Mouse (Mus musculus): ENCODE measurements around the gene Ralgapa2.

GRCm38 (mm10) chr2:146250236-146250904 is 261.8 kb downstream of the Ralgapa2 start:
- TF ChIP-seq POLR2A (IDR thresholded peaks at IDR 0.05; ENCODE audit: borderline replicate concordance, insufficient read depth, low read length) (no peak), CTCF (IDR thresholded peaks at IDR 0.05; ENCODE audit: borderline replicate concordance, insufficient read depth, low read depth, low read length) (no peak)

All from cerebellum, adult 2 months (tissue).